Mouse (Mus musculus) forebrain, embryonic 16.5 days (tissue): ENCODE measurements around the gene Rhov. TPM values are rescaled to one million over a fixed set of nuclear protein-coding genes. Genes with fewer than 3 reads are reported as not detected.

Experiments
- ATAC-seq: fragments of 200-750 bp; cut with Nextera tagmentation; 2 replicates; pipeline ENCODE4 v1.8.0; 2017; ENCODE audit warnings: mild to moderate bottlenecking, moderate library complexity
- H3K27ac ChIP-seq: fragments of 300-500 bp; sonication (generic); 2 replicates; pipeline ENCODE4 v1.5.1; 2014; ENCODE audit warnings: low read length, control low read depth
- H3K27me3 ChIP-seq: fragments of 300-500 bp; sonication (generic); replicated peaks from 2 replicates; pipeline ENCODE4 v1.6.1; 2014; ENCODE audit warnings: low read length; ENCODE audit not compliant: control insufficient read depth, insufficient read depth
- H3K36me3 ChIP-seq: fragments of 300-500 bp; sonication (generic); 2 replicates; pipeline ENCODE4 v1.6.1; 2014; ENCODE audit not compliant: control insufficient read depth, insufficient read depth
- H3K4me1 ChIP-seq: fragments of 300-500 bp; sonication (generic); replicated peaks from 2 replicates; pipeline ENCODE4 v1.6.1; 2014; ENCODE audit warnings: low read length; ENCODE audit not compliant: control insufficient read depth, insufficient read depth
- H3K4me2 ChIP-seq: fragments of 300-500 bp; sonication (generic); 2 replicates; pipeline ENCODE4 v1.6.1; 2014; ENCODE audit warnings: mild to moderate bottlenecking, low read length, control low read depth
- H3K4me3 ChIP-seq: fragments of 300-500 bp; sonication (generic); replicated peaks from 2 replicates; pipeline ENCODE4 v1.5.1; 2014; ENCODE audit warnings: mild to moderate bottlenecking, low read length, control low read depth
- H3K9ac ChIP-seq: fragments of 300-500 bp; sonication (generic); replicated peaks from 2 replicates; pipeline ENCODE4 v1.6.1; 2014; ENCODE audit warnings: low read depth, low read length, control low read depth
- H3K9me3 ChIP-seq: fragments of 300-500 bp; sonication (generic); 2 replicates; pipeline ENCODE4 v1.6.1; 2016; ENCODE audit warnings: low read length; ENCODE audit not compliant: control insufficient read depth
- WGBS: fragments of 180-500 bp; shearing (Covaris S2); extraction: QIAGEN DNeasy Blood & Tissue Kit; methylation state at CpG from one replicate; pipeline ENCODE4 v1.1.7; 2014; 5-methylcytosine and 5-hydroxymethylcytosine counted together
- polyA plus RNA-seq: library from polyadenylated mRNA; unstranded; fragments of >200 nt; fragmentation: Nextera tagmentation; extraction: Ambion mirVana; gene quantifications from 2 replicates; pipeline ENCODE4 v1.2.1, GENCODE M21; 2015

Gene Rhov
- polyA plus RNA-seq, 1 experiment from 2014 or later, result 31.8 TPM

DNA sequence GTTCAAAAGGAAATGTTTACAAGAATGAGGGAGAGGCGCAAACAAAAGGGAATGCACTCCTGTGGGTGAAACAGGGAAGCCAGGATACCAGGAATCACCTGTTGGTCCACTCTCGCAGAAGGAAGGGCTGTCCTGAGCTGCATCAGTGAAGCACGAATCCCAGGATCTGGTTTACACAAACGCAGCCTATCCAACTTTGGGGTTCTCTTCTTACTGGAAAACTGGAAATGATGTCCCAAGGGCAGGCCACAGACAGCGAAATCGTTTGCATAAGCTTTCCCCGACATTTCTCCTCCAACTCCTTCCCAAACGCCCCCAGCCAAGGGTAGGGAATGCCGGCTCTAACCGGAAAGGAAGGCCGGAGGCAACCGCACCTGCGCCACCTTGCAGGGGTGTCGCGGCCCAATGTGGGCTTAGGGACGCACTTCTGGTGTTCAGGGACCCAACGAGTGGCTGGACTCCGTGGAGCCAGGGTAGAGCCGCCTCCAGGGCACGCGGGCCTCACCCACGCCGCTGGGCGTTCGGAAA lies 34.3 kb downstream of the Rhov start:
- WGBS, result 5% methylated on average over 25 of the region's 25 CpGs

DNA sequence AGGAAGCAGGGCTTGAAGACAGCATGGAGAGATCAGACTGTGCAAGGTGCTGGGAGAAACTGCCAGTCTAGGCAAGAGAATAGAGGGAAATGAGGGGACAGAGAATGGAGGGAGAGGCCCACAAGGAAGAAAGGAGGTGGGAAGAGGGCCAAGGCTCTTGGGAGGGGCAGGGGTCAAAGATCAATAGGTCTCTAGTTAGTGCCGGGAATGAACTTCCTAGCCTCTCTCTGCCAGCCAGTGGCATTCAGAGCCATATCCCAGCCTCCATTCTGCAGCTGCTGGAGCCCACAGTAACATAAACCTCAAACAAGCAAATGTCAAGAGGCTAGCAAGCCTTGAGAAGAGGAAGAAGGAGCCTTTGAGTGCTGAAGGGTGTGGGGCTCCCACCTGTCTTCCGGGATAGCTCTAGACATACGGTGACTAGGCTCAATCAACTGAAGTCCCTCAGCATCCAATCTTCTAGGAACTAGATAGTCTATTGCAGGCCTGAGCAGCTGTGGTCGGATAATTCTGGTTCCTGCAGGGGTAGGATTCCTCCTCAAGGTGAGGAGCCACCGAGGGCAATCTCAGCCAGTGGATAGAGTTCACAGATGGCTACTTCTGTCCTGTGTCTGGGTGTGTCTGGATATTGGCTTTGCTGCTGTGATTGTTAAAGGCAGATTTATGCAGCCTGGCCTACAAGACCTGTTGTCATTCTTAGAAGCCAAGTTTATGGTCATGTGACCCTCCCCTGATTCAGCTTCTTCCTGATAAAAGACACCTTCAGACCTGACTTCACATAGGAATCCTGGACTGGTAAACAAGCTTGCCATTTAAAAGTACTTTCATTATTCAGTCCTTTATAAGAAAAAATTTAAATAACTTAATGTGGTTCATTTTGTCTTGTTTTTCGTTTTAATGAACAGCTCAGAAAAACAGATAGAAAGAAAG lies 41.0 kb downstream of the Rhov start, which contains the start of gene Ppp1r14d:
Gene Ppp1r14d (minus strand): TSS at position 132 of the 930 bp plus-strand sequence.
- Histone ChIP-seq H3K9me3 (no peaks in the 10 kb centered on the region), H3K9ac (no peak within 1 kb of the TSS), H3K4me3 (no peak within 1 kb of the TSS), H3K4me2 (no peak within 1 kb of the TSS), H3K27ac (no peak within 1 kb of the TSS), H3K4me1 (no peaks in the 10 kb centered on the region), H3K27me3 (peaks cover 2% of the 10 kb centered on the region), H3K36me3 (no peaks in the 10 kb centered on the region)
- no peak for ATAC-seq
- WGBS, result 74% methylated on average over 6 of the region's 6 CpGs

More for the DNA sequence above, 34.3 kb downstream of the Rhov start:
- Histone ChIP-seq H3K4me3 (peak overlapping the region; percentile 44), H3K36me3 (no peaks in the 10 kb centered on the region), H3K9ac (no peak overlapping the region), H3K4me2 (peak overlapping the region; percentile 59), H3K4me1 (peaks cover 11% of the 10 kb centered on the region), H3K9me3 (no peaks in the 10 kb centered on the region), H3K27ac (no peak overlapping the region), H3K27me3 (peaks cover 48% of the 10 kb centered on the region)
- no peak for ATAC-seq

Other genes starting within 250 kb of the Rhov start
- 41.6 and 46.1 TPM in 2 replicates for gene Ccdc32, start 241.9 kb downstream of the Rhov start, polyA plus RNA-seq
- 5.0 and 5.1 TPM in 2 replicates for gene Rpusd2, start 236.5 kb downstream of the Rhov start, polyA plus RNA-seq
- 23.9 and 26.2 TPM in 2 replicates for gene Knl1, start 224.2 kb downstream of the Rhov start, polyA plus RNA-seq
- gene Rad51, start 158.5 kb downstream of the Rhov start, polyA plus RNA-seq, result 17.6 and 20.3 TPM in 2 replicates
- 59.6 and 65.3 TPM in 2 replicates for gene Rmdn3, start 114.2 kb downstream of the Rhov start, polyA plus RNA-seq
- 0.47 and 0.55 TPM in 2 replicates for gene Gchfr, start 103.5 kb downstream of the Rhov start, polyA plus RNA-seq
- gene Gm14137, start 96.8 kb downstream of the Rhov start, polyA plus RNA-seq, result 1.1 and 1.3 TPM in 2 replicates
- gene Zfyve19, start 62.7 kb downstream of the Rhov start, polyA plus RNA-seq, result 66.2 and 66.9 TPM in 2 replicates
- 21.3 and 24.6 TPM in 2 replicates for gene Dnajc17, start 62.5 kb downstream of the Rhov start, polyA plus RNA-seq
- gene Ppp1r14d, start 41.4 kb downstream of the Rhov start, polyA plus RNA-seq, result not detected in 2 replicates
- 0.44 and 0.57 TPM in 2 replicates for gene Spint1, start 33.9 kb downstream of the Rhov start, polyA plus RNA-seq
- gene Vps18, start 17.5 kb upstream of the Rhov start, polyA plus RNA-seq, result 32.5 and 33.6 TPM in 2 replicates
- gene Dll4, start 54.5 kb upstream of the Rhov start, polyA plus RNA-seq, result 4.8 and 5.5 TPM in 2 replicates
- 4.6 and 11.3 TPM in 2 replicates for gene Chac1, start 80.0 kb upstream of the Rhov start, polyA plus RNA-seq
- 4.0 and 4.1 TPM in 2 replicates for gene Ino80, start 206.4 kb upstream of the Rhov start, polyA plus RNA-seq